Mouse (Mus musculus) effector memory CD4-positive, alpha-beta T cell, adult 7 months (primary cell): ENCODE data around the gene Gm21454. TPM values are rescaled to one million over a fixed set of nuclear protein-coding genes. Genes with fewer than 3 reads are reported as not detected.

Source experiments
- polyA plus RNA-seq: library from polyadenylated mRNA; unstranded; fragments of 100-300 nt; shearing (Covaris generic); gene quantifications from one replicate; pipeline ENCODE4 v1.2.1, GENCODE M21; 2017

Gm21454 gene
- not detected for polyA plus RNA-seq

GRCm38 (mm10) chrY:13252091-13252490 is at the start of gene Gm21454, which contains the start of gene Gm21440:
Gene Gm21454 (plus strand): TSS chrY:13252442.
Gene Gm21440 (plus strand): TSS chrY:13252391.

DNA sequence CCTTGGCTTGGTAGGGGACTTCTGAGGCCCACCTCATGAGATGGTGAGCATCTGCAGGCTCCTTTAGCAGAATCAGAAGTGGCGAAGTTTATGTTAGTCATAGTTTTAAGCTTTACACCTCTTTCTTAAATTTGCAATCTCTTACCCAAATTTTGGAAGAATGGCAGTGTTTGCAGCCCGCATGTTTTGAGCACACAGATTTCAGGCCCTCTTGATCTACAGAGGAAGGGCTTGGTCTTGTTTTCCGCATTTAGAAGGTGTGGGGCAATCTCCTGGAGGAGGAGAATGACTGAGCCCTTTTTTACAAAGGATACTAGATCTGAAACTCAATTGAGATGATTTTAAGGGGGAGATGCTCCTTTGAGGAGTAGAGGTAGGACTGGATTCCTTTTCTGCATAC is 28.4 kb upstream of the Gm21454 start, which contains the start of gene Gm21828:
Gm21828 (minus strand) TSS at position 101 of the 400 bp plus-strand sequence.

DNA sequence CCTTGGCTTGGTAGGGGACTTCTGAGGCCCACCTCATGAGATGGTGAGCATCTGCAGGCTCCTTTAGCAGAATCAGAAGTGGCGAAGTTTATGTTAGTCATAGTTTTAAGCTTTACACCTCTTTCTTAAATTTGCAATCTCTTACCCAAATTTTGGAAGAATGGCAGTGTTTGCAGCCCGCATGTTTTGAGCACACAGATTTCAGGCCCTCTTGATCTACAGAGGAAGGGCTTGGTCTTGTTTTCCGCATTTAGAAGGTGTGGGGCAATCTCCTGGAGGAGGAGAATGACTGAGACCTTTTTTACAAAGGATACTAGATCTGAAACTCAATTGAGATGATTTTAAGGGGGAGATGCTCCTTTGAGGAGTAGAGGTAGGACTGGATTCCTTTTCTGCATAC is 96.7 kb downstream of the Gm21454 start, which contains the start of gene Gm21725:
Gm21725 (minus strand) TSS at position 101 of the 400 bp plus-strand sequence.

Other genes starting within 250 kb of the Gm21454 start
- gene Gm20807, start 209.6 kb upstream of the Gm21454 start, polyA plus RNA-seq: not detected
- not detected for gene Gm21891, start 119.0 kb upstream of the Gm21454 start, polyA plus RNA-seq
- gene Gm21425, start 90.5 kb upstream of the Gm21454 start, polyA plus RNA-seq: not detected
- gene Gm21828, start 28.5 kb upstream of the Gm21454 start, polyA plus RNA-seq: not detected
- gene Gm21440, start 51 bp upstream of the Gm21454 start, polyA plus RNA-seq: not detected
- not detected for gene Gm21725, start 96.6 kb downstream of the Gm21454 start, polyA plus RNA-seq
- not detected for gene Gm21866, start 213.1 kb downstream of the Gm21454 start, polyA plus RNA-seq
- gene Gm20773, start 241.6 kb downstream of the Gm21454 start, polyA plus RNA-seq: not detected